Mouse (Mus musculus) CH12.LX (cell line): ENCODE measurements around the gene Camta1.

Experiments used
- CTCF ChIP-seq, 2 experiments: IDR thresholded peaks in 1 of 2; conservative IDR thresholded peaks in 1 of 2; 2 replicates each; pipeline ENCODE4 v1.5.1; 2011 to 2012; ENCODE audit warnings: low read depth in 2 of 2, low read length in 2 of 2, improper control_type of control experiment in 1 of 2, inconsistent platforms in 1 of 2, mild to moderate bottlenecking in 1 of 2, moderate library complexity in 1 of 2
- EP300 ChIP-seq: IDR thresholded peaks from 2 replicates; pipeline ENCODE4 v1.6.1; 2011; ENCODE audit warnings: low read length, improper control_type of control experiment
- MAX ChIP-seq: IDR thresholded peaks from 2 replicates; pipeline ENCODE4 v1.6.1; 2011; ENCODE audit warnings: low read length, improper control_type of control experiment
- MXI1 ChIP-seq: IDR thresholded peaks from 2 replicates; pipeline ENCODE4 v1.6.1; 2011; ENCODE audit warnings: mild to moderate bottlenecking, low read depth, low read length, improper control_type of control experiment
- MYC ChIP-seq: IDR thresholded peaks from 2 replicates; pipeline ENCODE4 v1.6.1; 2011; ENCODE audit warnings: low read depth, mild to moderate bottlenecking, improper control_type of control experiment, low read length
- NRF1 ChIP-seq: IDR thresholded peaks from 2 replicates; pipeline ENCODE4 v1.6.1; 2014; ENCODE audit warnings: low read depth, mild to moderate bottlenecking, inconsistent platforms, low read length, improper control_type of control experiment, moderate library complexity
- POLR2A ChIP-seq: IDR thresholded peaks from 2 replicates; pipeline ENCODE4 v1.6.1; 2011; ENCODE audit warnings: low read depth, mild to moderate bottlenecking, improper control_type of control experiment, low read length
- UBTF ChIP-seq: IDR thresholded peaks from 2 replicates; pipeline ENCODE4 v1.6.1; 2012; ENCODE audit warnings: low read depth, mild to moderate bottlenecking, inconsistent platforms, low read length, improper control_type of control experiment, moderate library complexity
- USF1 ChIP-seq: IDR thresholded peaks from 2 replicates; pipeline ENCODE4 v1.6.1; 2014; ENCODE audit warnings: low read depth, mild to moderate bottlenecking, inconsistent platforms, low read length, improper control_type of control experiment
- ZC3H11A ChIP-seq: IDR thresholded peaks from 2 replicates; pipeline ENCODE4 v1.6.1; 2012; ENCODE audit warnings: low read depth, mild to moderate bottlenecking, inconsistent platforms, low read length, improper control_type of control experiment

DNA sequence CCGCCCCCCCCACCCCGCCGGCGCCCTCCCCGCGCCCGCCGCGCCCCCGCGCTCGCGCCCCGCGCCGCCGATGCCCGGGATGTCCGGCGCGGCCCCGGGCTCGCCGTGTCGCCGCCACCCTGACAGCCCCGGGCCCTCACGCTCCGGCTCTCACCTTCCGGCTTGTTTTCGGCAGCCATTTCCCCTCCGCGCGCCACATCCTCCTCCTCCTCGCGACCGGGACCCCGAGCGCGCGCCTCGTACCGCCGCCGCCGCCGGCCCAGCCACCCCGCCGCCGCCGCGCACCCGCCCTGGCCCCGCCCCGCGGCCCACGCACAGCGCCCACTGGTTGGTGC lies 238 bp downstream of the Camta1 start:
- TF ChIP-seq POLR2A (no peak), USF1 (no peak), ZC3H11A (no peak), NRF1 (no peak), MYC (no peak), MXI1 (no peak), MAX (no peak), CTCF (conservative IDR thresholded peaks at IDR 0.05 in 1 of 2, IDR thresholded peaks at IDR 0.05 in 1 of 2; ENCODE audit: low read depth in 2 of 2, low read length in 2 of 2) (no peak), EP300 (no peak), UBTF (no peak)
